Mouse (Mus musculus) liver, adult 2 months (tissue): ENCODE measurements at regions not wholly inside any gene's neighbourhood (a gene's known extent, or its start where the extent isn't known, plus 50 kb on each side); places are given as distances from the start of the nearest gene placed in this dataset.

Experiments
- DNase-seq: peaks from one replicate; pipeline ENCODE4 v3.0.0-alpha.2; 2011; ENCODE audit warnings: low read depth, low spot score; ENCODE audit errors: extremely low read depth
- H3K27ac ChIP-seq: fragments of 200-500 bp; replicated peaks from 2 replicates; pipeline ENCODE4 v1.5.1; 2012; ENCODE audit warnings: low read depth, mild to moderate bottlenecking, control low read depth, inconsistent platforms, low read length; ENCODE audit not compliant: insufficient read depth
- H3K27me3 ChIP-seq: fragments of 200-500 bp; 2 replicates; pipeline ENCODE4 v1.6.1; 2012; ENCODE audit warnings: mild to moderate bottlenecking, moderate library complexity, low read length, inconsistent platforms; ENCODE audit not compliant: control insufficient read depth, insufficient read depth
- H3K36me3 ChIP-seq: fragments of 200-500 bp; 2 replicates; pipeline ENCODE4 v1.6.1; 2012; ENCODE audit warnings: low read length, inconsistent platforms; ENCODE audit not compliant: control insufficient read depth, insufficient read depth
- H3K4me1 ChIP-seq: fragments of 200-500 bp; 2 replicates; pipeline ENCODE4 v1.6.1; 2011; ENCODE audit warnings: low read length; ENCODE audit not compliant: control insufficient read depth, insufficient read depth
- H3K4me3 ChIP-seq: fragments of 200-500 bp; 2 replicates; pipeline ENCODE4 v1.5.1; 2011; ENCODE audit warnings: low read depth, mild to moderate bottlenecking, control low read depth, low read length, moderate library complexity; ENCODE audit not compliant: insufficient read depth
- H3K79me2 ChIP-seq: fragments of 200-500 bp; 2 replicates; pipeline ENCODE4 v1.6.1; 2012; ENCODE audit warnings: inconsistent platforms, mild to moderate bottlenecking, low read length, moderate library complexity; ENCODE audit not compliant: control insufficient read depth, insufficient read depth
- H3K9ac ChIP-seq: fragments of 200-500 bp; 2 replicates; pipeline ENCODE4 v1.6.1; 2012; ENCODE audit warnings: low read depth, mild to moderate bottlenecking, control low read depth, inconsistent platforms, low read length
- CTCF ChIP-seq: fragments of 200-500 bp; IDR thresholded peaks from 2 replicates; pipeline ENCODE4 v1.5.1; 2011; ENCODE audit warnings: low read depth, low read length, control low read depth
- POLR2A ChIP-seq: fragments of 200-500 bp; IDR thresholded peaks from 2 replicates; pipeline ENCODE4 v1.6.1; 2011; ENCODE audit warnings: low read length, control low read depth; ENCODE audit not compliant: insufficient read depth; ENCODE audit errors: extremely low read depth
- WGBS: fragments of 180-500 bp; shearing (Covaris S2); methylation state at CpG from one replicate; pipeline ENCODE4 v1.1.7; 2018; 5-methylcytosine and 5-hydroxymethylcytosine counted together

DNA sequence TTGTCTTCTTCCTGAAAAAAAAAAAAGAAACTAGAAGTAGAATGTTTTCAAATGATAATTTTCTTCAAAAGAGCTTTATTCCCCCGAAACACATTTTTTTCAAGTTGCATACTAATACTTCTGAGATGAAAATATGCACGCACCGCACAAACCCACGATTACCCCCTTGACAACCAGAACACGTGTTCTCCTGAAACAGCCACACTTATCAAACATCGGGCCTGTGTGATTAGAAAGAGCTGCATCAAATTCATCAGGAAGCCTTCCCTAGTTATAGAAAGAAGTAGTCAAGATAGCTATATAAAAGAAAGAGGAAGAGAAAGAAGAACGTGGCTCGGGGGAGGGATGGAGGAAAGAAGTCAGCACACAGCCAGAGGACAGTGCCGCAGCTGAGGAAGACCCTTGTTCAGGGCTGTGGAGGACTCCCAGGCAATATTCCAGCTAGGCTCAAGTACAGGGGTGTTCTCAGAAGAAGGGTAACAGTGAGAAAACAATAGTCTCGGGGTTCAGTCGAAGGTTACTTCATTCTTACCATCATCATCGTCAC is 75.8 kb upstream of the Bach2 start:
- no peaks in the 10 kb centered on the region for H3K79me2 ChIP-seq
- H3K27me3 ChIP-seq: no peaks in the 10 kb centered on the region
- TF ChIP-seq CTCF (no peak), POLR2A (no peak)
- H3K27ac ChIP-seq: no peak overlapping the region
- H3K4me1 ChIP-seq: no peaks in the 10 kb centered on the region
- WGBS: 89% methylated on average over 12 of the region's 12 CpGs
- DNase-seq: no peak
- H3K4me3 ChIP-seq: no peak overlapping the region
- H3K36me3 ChIP-seq: no peaks in the 10 kb centered on the region
- no peak overlapping the region for H3K9ac ChIP-seq

DNA sequence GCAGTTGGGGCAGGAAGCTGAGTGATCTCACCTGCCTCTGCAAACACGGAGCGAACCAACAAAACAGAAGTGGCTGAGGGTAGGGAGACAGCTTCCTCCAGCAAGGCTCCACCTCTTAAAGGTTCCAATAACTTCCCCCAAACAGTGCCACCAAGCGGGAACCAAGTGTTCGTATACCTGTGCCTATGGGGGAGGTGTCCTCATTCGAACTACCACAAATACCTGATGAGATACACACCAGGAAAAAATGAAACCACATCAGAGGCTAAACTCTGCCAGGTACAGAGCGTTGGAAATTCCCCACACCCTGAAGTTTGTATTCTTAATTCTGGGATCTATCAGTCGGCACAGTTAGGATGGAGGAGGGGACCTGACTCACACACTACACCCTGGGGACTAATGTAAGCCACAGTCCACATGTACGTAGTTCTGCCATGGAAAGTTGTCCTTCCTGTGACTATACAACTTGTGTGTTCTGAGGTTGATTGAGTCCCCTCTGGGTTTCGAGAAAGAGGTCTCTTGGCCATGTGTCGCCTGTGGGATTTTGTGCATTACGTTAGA is 74.4 kb upstream of the Bach2 start:
- Histone ChIP-seq H3K27ac (no peak overlapping the region), H3K4me3 (no peak overlapping the region), H3K27me3 (no peaks in the 10 kb centered on the region), H3K79me2 (no peaks in the 10 kb centered on the region), H3K4me1 (no peaks in the 10 kb centered on the region), H3K36me3 (no peaks in the 10 kb centered on the region), H3K9ac (no peak overlapping the region)
- no peak for TF ChIP-seq POLR2A
- no peak for DNase-seq
- WGBS: 87% methylated on average over 11 of the region's 11 CpGs

DNA sequence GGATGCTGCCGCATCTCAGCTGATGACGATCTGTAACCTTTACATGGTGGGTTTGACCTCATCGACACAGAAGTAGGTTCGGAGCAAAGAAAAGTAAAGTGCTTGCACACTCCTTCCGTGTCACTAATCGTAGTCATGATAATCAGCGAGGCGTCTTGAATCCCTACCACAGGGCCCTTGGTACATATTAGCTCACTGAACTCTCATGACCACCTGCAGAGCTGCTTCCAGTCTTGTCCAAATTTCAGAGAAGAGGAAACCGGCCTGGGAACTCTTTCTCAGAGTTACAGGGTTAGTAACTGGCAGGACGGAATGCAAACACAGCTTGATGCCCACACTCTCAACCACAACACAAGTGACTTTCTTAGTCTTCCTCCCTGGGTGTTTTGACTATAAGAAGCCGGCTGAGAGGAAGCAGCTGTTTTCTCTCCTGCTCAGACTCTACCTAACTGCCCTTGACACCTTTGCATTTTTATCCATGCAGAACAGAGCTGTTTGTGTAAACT is 73.8 kb upstream of the Bach2 start:
- no peaks in the 10 kb centered on the region for H3K36me3 ChIP-seq
- TF ChIP-seq POLR2A: no peak
- TF ChIP-seq CTCF: no peak
- H3K4me1 ChIP-seq: no peaks in the 10 kb centered on the region
- 91% methylated on average over 11 of the region's 11 CpGs for WGBS
- no peak overlapping the region for H3K4me3 ChIP-seq
- no peak overlapping the region for H3K9ac ChIP-seq
- no peaks in the 10 kb centered on the region for H3K27me3 ChIP-seq
- DNase-seq: no peak
- no peak overlapping the region for H3K27ac ChIP-seq
- no peaks in the 10 kb centered on the region for H3K79me2 ChIP-seq

DNA sequence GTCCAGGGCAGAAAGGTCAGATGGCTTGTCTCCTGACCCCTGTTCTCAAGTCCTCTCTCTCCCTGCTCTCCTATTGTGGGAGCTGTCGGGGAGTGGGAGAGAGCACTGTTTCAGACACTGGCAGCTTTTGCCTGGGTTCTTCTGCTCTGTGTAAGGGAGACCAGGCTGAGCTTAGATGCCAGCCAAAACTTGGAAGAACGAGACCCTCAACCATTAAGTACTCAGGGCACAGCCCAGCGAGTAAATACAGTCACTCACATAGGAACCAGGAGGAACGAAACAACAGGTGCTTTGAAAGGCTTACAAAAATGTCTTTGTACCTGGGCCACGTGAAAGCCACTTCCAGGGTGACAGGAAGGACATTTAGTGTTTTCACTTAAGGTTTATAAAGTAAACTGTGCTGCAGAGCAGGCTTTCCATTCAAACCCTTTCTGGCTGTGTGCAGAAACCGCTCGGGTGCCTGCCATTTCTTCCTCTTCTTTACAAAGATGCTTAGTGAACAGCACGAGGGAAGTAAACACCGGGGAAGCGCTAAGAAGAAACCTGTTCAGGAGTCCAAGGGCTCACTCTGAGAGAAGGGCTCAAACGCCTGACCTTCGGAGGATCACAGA is 72.6 kb upstream of the Bach2 start:
- H3K27me3 ChIP-seq: no peaks in the 10 kb centered on the region
- H3K36me3 ChIP-seq: no peaks in the 10 kb centered on the region
- 59% methylated on average over 12 of the region's 12 CpGs for WGBS
- no peak overlapping the region for H3K9ac ChIP-seq
- DNase-seq: no peak
- H3K27ac ChIP-seq: no peak overlapping the region
- TF ChIP-seq CTCF (no peak), POLR2A (no peak)
- peaks cover 1% of the 10 kb centered on the region; the same call in 1 of the 2 replicates for H3K4me1 ChIP-seq
- no peaks in the 10 kb centered on the region for H3K79me2 ChIP-seq
- no peak overlapping the region for H3K4me3 ChIP-seq

DNA sequence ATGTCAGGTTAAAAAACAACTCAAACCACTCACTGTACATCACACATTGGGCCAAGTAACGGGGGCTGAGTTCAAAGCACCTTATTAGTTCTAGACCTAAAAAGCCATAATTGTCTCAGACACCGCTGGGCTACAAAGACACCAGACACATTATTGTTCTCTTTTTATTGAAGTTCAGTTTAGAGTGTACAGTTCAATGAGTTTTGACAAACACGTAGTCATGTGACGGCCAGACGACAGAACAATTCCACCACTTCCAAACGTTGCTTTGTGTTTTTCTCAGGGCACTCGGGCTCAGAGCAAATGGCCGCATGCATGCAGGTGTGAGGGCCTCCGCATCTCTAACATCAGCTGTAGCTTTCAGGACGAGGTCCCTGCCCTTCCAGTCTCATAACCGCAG is 71.5 kb upstream of the Bach2 start:
- no peak overlapping the region for H3K27ac ChIP-seq
- H3K36me3 ChIP-seq: no peaks in the 10 kb centered on the region
- TF ChIP-seq CTCF: no peak
- TF ChIP-seq POLR2A: no peak
- H3K27me3 ChIP-seq: no peaks in the 10 kb centered on the region
- H3K9ac ChIP-seq: no peak overlapping the region
- no peak for DNase-seq
- no peak overlapping the region for H3K4me3 ChIP-seq
- H3K4me1 ChIP-seq: peaks cover 1% of the 10 kb centered on the region; the same call in 1 of the 2 replicates
- WGBS: 89% methylated on average over 11 of the region's 11 CpGs
- H3K79me2 ChIP-seq: no peaks in the 10 kb centered on the region

DNA sequence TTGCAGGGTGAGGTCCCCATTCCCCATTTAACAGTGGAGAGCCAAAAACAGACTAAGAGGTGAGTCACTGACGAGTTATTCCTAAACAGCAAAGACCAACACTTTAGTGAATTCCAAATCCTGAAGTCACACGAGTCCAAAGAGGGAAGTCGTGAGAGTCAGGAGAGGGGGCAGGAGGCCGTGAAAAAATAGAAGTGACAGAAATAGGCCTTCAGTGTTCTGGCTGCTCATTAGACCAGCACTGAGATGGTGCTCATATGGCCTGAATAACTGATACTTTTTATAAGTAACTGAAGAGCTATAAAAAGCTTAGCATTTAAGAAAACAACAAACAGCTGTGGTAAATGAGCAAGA is 68.5 kb upstream of the Bach2 start:
- Histone ChIP-seq H3K4me3 (no peak overlapping the region), H3K79me2 (no peaks in the 10 kb centered on the region), H3K36me3 (no peaks in the 10 kb centered on the region), H3K27ac (no peak overlapping the region), H3K27me3 (no peaks in the 10 kb centered on the region), H3K4me1 (peaks cover 1% of the 10 kb centered on the region; the same call in 1 of the 2 replicates), H3K9ac (no peak overlapping the region)
- WGBS: 67% methylated on average over 4 of the region's 4 CpGs
- no peak for DNase-seq
- TF ChIP-seq POLR2A (no peak), CTCF (no peak)
